Mouse (Mus musculus) embryonic facial prominence, embryonic 13.5 days (tissue): ENCODE measurements at regions not wholly inside any gene's neighbourhood (a gene's known extent, or its start where the extent isn't known, plus 50 kb on each side); places are given as distances from the start of the nearest gene placed in this dataset.
A peak's percentile ranks its signal among the peaks of the same experiment; 100 is the strongest.
"Not testable (repeated sequence)": the region's sequence is repeated elsewhere in the genome, so short reads cannot be mapped to it uniquely, and the experiment has no call there.

Experiments
- ATAC-seq: fragments of 200-750 bp; cut with Nextera tagmentation; 2 replicates; pipeline ENCODE4 v1.8.0; 2017; ENCODE audit warnings: low read depth; ENCODE audit not compliant: insufficient number of reproducible peaks, insufficient read depth, low FRiP score, low TSS enrichment
- H3K27ac ChIP-seq: fragments of 300-500 bp; sonication (generic); 2 replicates; pipeline ENCODE4 v1.5.1; 2015; ENCODE audit warnings: moderate library complexity, mild to moderate bottlenecking, inconsistent platforms
- H3K27me3 ChIP-seq: fragments of 300-500 bp; sonication (generic); 2 replicates; pipeline ENCODE4 v1.6.1; 2015; ENCODE audit warnings: mild to moderate bottlenecking, inconsistent platforms
- H3K36me3 ChIP-seq: fragments of 300-500 bp; sonication (generic); 2 replicates; pipeline ENCODE4 v1.6.1; 2015; ENCODE audit warnings: mild to moderate bottlenecking, inconsistent platforms
- H3K4me1 ChIP-seq: fragments of 300-500 bp; sonication (generic); 2 replicates; pipeline ENCODE4 v1.6.1; 2015; ENCODE audit warnings: inconsistent platforms
- H3K4me2 ChIP-seq: fragments of 300-500 bp; sonication (generic); 2 replicates; pipeline ENCODE4 v1.6.1; 2015; ENCODE audit warnings: moderate library complexity, mild to moderate bottlenecking, inconsistent platforms
- H3K4me3 ChIP-seq: fragments of 300-500 bp; sonication (generic); 2 replicates; pipeline ENCODE4 v1.5.1; 2015; ENCODE audit warnings: mild to moderate bottlenecking, inconsistent platforms
- H3K9ac ChIP-seq: fragments of 300-500 bp; sonication (generic); 2 replicates; pipeline ENCODE4 v1.6.1; 2015; ENCODE audit warnings: mild to moderate bottlenecking, inconsistent platforms
- H3K9me3 ChIP-seq: fragments of 300-500 bp; sonication (generic); 2 replicates; pipeline ENCODE4 v1.6.1; 2016; ENCODE audit warnings: inconsistent platforms
- WGBS: fragments of 180-500 bp; shearing (Covaris S2); methylation state at CpG from one replicate; pipeline ENCODE4 v1.1.7; 2015; ENCODE audit warnings: mixed read lengths; 5-methylcytosine and 5-hydroxymethylcytosine counted together

GRCm38 (mm10) chr4:84151247-84151646 is 523.8 kb downstream of the Bnc2 start:
- Histone ChIP-seq H3K9me3 (no peaks in the 10 kb centered on the region), H3K36me3 (no peaks in the 10 kb centered on the region), H3K27me3 (no peaks in the 10 kb centered on the region), H3K9ac (no peak overlapping the region), H3K27ac (peak overlapping the region; percentile 60; the same call in 1 of the 2 replicates), H3K4me3 (no peak overlapping the region), H3K4me1 (peaks cover 27% of the 10 kb centered on the region), H3K4me2 (no peak overlapping the region)
- WGBS, result 64% methylated on average over 9 of the region's 9 CpGs
- no peak for ATAC-seq

- Histone ChIP-seq H3K4me2 (no peak overlapping the region), H3K27ac (peak overlapping the region; percentile 60; the same call in 1 of the 2 replicates)
These were observed 523.1 kb downstream of the Bnc2 start for GRCm38 (mm10) chr4:84151971-84152450.

GRCm38 (mm10) chr4:84153571-84153970 is 521.5 kb downstream of the Bnc2 start:
- H3K4me2 ChIP-seq, result no peak overlapping the region
- no peaks in the 10 kb centered on the region for H3K27me3 ChIP-seq
- H3K4me3 ChIP-seq, result no peak overlapping the region
- H3K27ac ChIP-seq, result no peak overlapping the region
- ATAC-seq, result no peak
- no peaks in the 10 kb centered on the region for H3K36me3 ChIP-seq
- peaks cover 36% of the 10 kb centered on the region for H3K4me1 ChIP-seq
- WGBS, result 94% methylated on average over 9 of the region's 9 CpGs
- no peaks in the 10 kb centered on the region for H3K9me3 ChIP-seq
- H3K9ac ChIP-seq, result no peak overlapping the region

More at GRCm38 (mm10) chr4:84151971-84152450, 523.1 kb downstream of the Bnc2 start:
- Histone ChIP-seq H3K9ac (no peak overlapping the region; the same call in 1 of the 2 replicates), H3K9me3 (no peaks in the 10 kb centered on the region), H3K36me3 (no peaks in the 10 kb centered on the region), H3K4me1 (peaks cover 27% of the 10 kb centered on the region), H3K4me3 (no peak overlapping the region), H3K27me3 (no peaks in the 10 kb centered on the region)
- ATAC-seq, result no peak
- 26% methylated on average over 6 of the region's 6 CpGs for WGBS

- peaks cover 14% of the 10 kb centered on the region for H3K4me1 ChIP-seq
- ATAC-seq, result 0 out of 2 replicates have a peak, but pooled peaks have one; percentile 52
- no peak overlapping the region for H3K4me3 ChIP-seq
- no peak overlapping the region for H3K9ac ChIP-seq
- no peaks in the 10 kb centered on the region for H3K9me3 ChIP-seq
- peak overlapping the region; percentile 34; the same call in 1 of the 2 replicates for H3K27ac ChIP-seq
- WGBS, result 57% methylated on average over 5 of the region's 5 CpGs
- H3K36me3 ChIP-seq, result no peaks in the 10 kb centered on the region
- H3K4me2 ChIP-seq, result no peak overlapping the region
- H3K27me3 ChIP-seq, result no peaks in the 10 kb centered on the region
These were observed 517.0 kb downstream of the Bnc2 start for GRCm38 (mm10) chr4:84157911-84158647.

GRCm38 (mm10) chr4:84163362-84163761 is 511.7 kb downstream of the Bnc2 start:
- Histone ChIP-seq H3K36me3 (no peaks in the 10 kb centered on the region), H3K27me3 (no peaks in the 10 kb centered on the region), H3K4me3 (no peak overlapping the region), H3K4me2 (no peak overlapping the region), H3K4me1 (peaks cover 7% of the 10 kb centered on the region), H3K9ac (no peak overlapping the region), H3K9me3 (no peaks in the 10 kb centered on the region), H3K27ac (no peak overlapping the region)
- 93% methylated on average over 6 of the region's 6 CpGs for WGBS
- no peak for ATAC-seq

- WGBS, result 66% methylated on average over 3 of the region's 3 CpGs
- Histone ChIP-seq H3K9ac (no peak overlapping the region), H3K36me3 (no peaks in the 10 kb centered on the region), H3K4me3 (no peak overlapping the region), H3K4me1 (peaks cover 5% of the 10 kb centered on the region; the same call in 1 of the 2 replicates), H3K4me2 (no peak overlapping the region), H3K9me3 (0 out of 2 replicates have a peak, but pooled peaks cover 4% of the 10 kb centered on the region), H3K27me3 (no peaks in the 10 kb centered on the region), H3K27ac (no peak overlapping the region)
- no peak for ATAC-seq
These were observed 509.8 kb downstream of the Bnc2 start for GRCm38 (mm10) chr4:84165256-84165655.

- peak overlapping the region; percentile 68 for H3K27ac ChIP-seq
- H3K4me3 ChIP-seq, result no peak overlapping the region
- H3K4me2 ChIP-seq, result peak overlapping the region; percentile 34
- WGBS, result 7% methylated on average over 6 of the region's 6 CpGs
- H3K36me3 ChIP-seq, result no peaks in the 10 kb centered on the region
- peaks cover 24% of the 10 kb centered on the region for H3K4me1 ChIP-seq
- ATAC-seq, result peak; percentile 78; the same call in 1 of the 2 replicates
- H3K27me3 ChIP-seq, result no peaks in the 10 kb centered on the region
- 0 out of 2 replicates have a peak, but pooled peaks cover 4% of the 10 kb centered on the region for H3K9me3 ChIP-seq
- H3K9ac ChIP-seq, result no peak overlapping the region
These were observed 502.2 kb downstream of the Bnc2 start for GRCm38 (mm10) chr4:84172841-84173240.

GRCm38 (mm10) chr4:84173441-84173840 is 501.6 kb downstream of the Bnc2 start:
- Histone ChIP-seq H3K27ac (peak overlapping the region; percentile 68), H3K4me2 (no peak overlapping the region), H3K27me3 (no peaks in the 10 kb centered on the region), H3K9me3 (0 out of 2 replicates have a peak, but pooled peaks cover 4% of the 10 kb centered on the region), H3K9ac (no peak overlapping the region), H3K4me3 (no peak overlapping the region), H3K4me1 (peaks cover 24% of the 10 kb centered on the region), H3K36me3 (no peaks in the 10 kb centered on the region)
- 8% methylated on average over 2 of the region's 2 CpGs for WGBS
- no peak for ATAC-seq

GRCm38 (mm10) chr4:84176457-84176856 is 498.6 kb downstream of the Bnc2 start:
- H3K9ac ChIP-seq, H3K27me3 ChIP-seq, ATAC-seq, H3K4me3 ChIP-seq, H3K9me3 ChIP-seq, H3K27ac ChIP-seq, H3K36me3 ChIP-seq, H3K4me2 ChIP-seq: not testable (repeated sequence)
- H3K4me1 ChIP-seq, result peaks cover 30% of the 10 kb centered on the region
- WGBS, result 92% methylated on average over 6 of the region's 6 CpGs

GRCm38 (mm10) chr4:84177827-84178226 is 497.2 kb downstream of the Bnc2 start:
- Histone ChIP-seq H3K36me3 (no peaks in the 10 kb centered on the region), H3K4me2 (no peak overlapping the region), H3K27me3 (no peaks in the 10 kb centered on the region), H3K9me3 (0 out of 2 replicates have a peak, but pooled peaks cover under 1% of the 10 kb centered on the region), H3K4me1 (peaks cover 17% of the 10 kb centered on the region), H3K4me3 (no peak overlapping the region), H3K27ac (no peak overlapping the region), H3K9ac (no peak overlapping the region)
- 58% methylated on average over 3 of the region's 3 CpGs for WGBS
- ATAC-seq, result no peak

GRCm38 (mm10) chr4:84184436-84184835 is 490.6 kb downstream of the Bnc2 start:
- Histone ChIP-seq H3K4me3 (no peak overlapping the region), H3K36me3 (no peaks in the 10 kb centered on the region), H3K9ac (no peak overlapping the region), H3K4me2 (no peak overlapping the region), H3K4me1 (peaks cover 12% of the 10 kb centered on the region), H3K27ac (no peak overlapping the region), H3K27me3 (no peaks in the 10 kb centered on the region), H3K9me3 (0 out of 2 replicates have a peak, but pooled peaks cover 3% of the 10 kb centered on the region)
- WGBS, result 87% methylated on average over 4 of the region's 4 CpGs
- no peak for ATAC-seq

GRCm38 (mm10) chr4:84184844-84185243 is 490.2 kb downstream of the Bnc2 start:
- 0 out of 2 replicates have a peak, but pooled peaks cover 3% of the 10 kb centered on the region for H3K9me3 ChIP-seq
- H3K36me3 ChIP-seq, result no peaks in the 10 kb centered on the region
- no peaks in the 10 kb centered on the region for H3K27me3 ChIP-seq
- 95% methylated on average over 6 of the region's 6 CpGs for WGBS
- H3K9ac ChIP-seq, result no peak overlapping the region
- no peak overlapping the region for H3K4me2 ChIP-seq
- peaks cover 12% of the 10 kb centered on the region for H3K4me1 ChIP-seq
- no peak overlapping the region for H3K27ac ChIP-seq
- no peak overlapping the region for H3K4me3 ChIP-seq
- no peak for ATAC-seq
